Mouse (Mus musculus): ENCODE measurements at regions not wholly inside any gene's neighbourhood (a gene's known extent, or its start where the extent isn't known, plus 50 kb on each side); places are given as distances from the start of the nearest gene placed in this dataset.

- no peak for DNase-seq
- ATAC-seq (ENCODE audit: low FRiP score, low TSS enrichment) = no peak
- WGBS = 87% methylated on average over 17 of the region's 17 CpGs
Observed at GRCm38 (mm10) chr6:53124800-53125450, 56.5 kb upstream of the Jazf1 start.

GRCm38 (mm10) chr6:53120385-53120784, 52.0 kb upstream of the Jazf1 start:
- ATAC-seq (ENCODE audit: low FRiP score, low TSS enrichment) = no peak
- no peak overlapping the region for H3K4me2 ChIP-seq (ENCODE audit: low read length)
- no peaks in the 10 kb centered on the region for H3K9me3 ChIP-seq (ENCODE audit: control insufficient read depth, low read length)
- DNase-seq = no peak
- H3K4me3 ChIP-seq (replicated peaks; ENCODE audit: low read depth, low read length) = no peak overlapping the region
- 96% methylated on average over 5 of the region's 5 CpGs for whole genome bisulfite sequencing
- H3K27ac ChIP-seq (replicated peaks; ENCODE audit: low read depth, low read length) = no peak overlapping the region
- no peaks in the 10 kb centered on the region for H3K27me3 ChIP-seq (ENCODE audit: control insufficient read depth, insufficient read depth, low read length)
- H3K36me3 ChIP-seq (ENCODE audit: control insufficient read depth, insufficient read depth, low read length) = no peaks in the 10 kb centered on the region
- no peaks in the 10 kb centered on the region for H3K4me1 ChIP-seq (ENCODE audit: control insufficient read depth, insufficient read depth, low read length)
- no peak overlapping the region for H3K9ac ChIP-seq (replicated peaks; ENCODE audit: low read length)

More at GRCm38 (mm10) chr6:53124800-53125450, 56.5 kb upstream of the Jazf1 start:
- Histone ChIP-seq H3K4me3 (replicated peaks; ENCODE audit: low read depth, low read length) (no peak overlapping the region), H3K27ac (replicated peaks; ENCODE audit: low read depth, low read length) (no peak overlapping the region), H3K4me2 (ENCODE audit: low read length) (no peak overlapping the region), H3K9me3 (ENCODE audit: control insufficient read depth, low read length) (no peaks in the 10 kb centered on the region), H3K27me3 (ENCODE audit: control insufficient read depth, insufficient read depth, low read length) (no peaks in the 10 kb centered on the region), H3K36me3 (ENCODE audit: control insufficient read depth, insufficient read depth, low read length) (no peaks in the 10 kb centered on the region), H3K9ac (replicated peaks; ENCODE audit: low read length) (no peak overlapping the region), H3K4me1 (ENCODE audit: control insufficient read depth, insufficient read depth, low read length) (no peaks in the 10 kb centered on the region)
